Mouse (Mus musculus) lung, postnatal 0 days (tissue): ENCODE measurements at regions not wholly inside any gene's neighbourhood (a gene's known extent, or its start where the extent isn't known, plus 50 kb on each side); places are given as distances from the start of the nearest gene placed in this dataset.

Experiments used
- ATAC-seq: fragments of 200-750 bp; cut with Nextera tagmentation; 2 replicates; pipeline ENCODE4 v1.8.0; 2017; ENCODE audit warnings: moderate library complexity
- DNase-seq: peaks from one replicate; pipeline ENCODE4 v3.0.0-alpha.2; 2016; ENCODE audit warnings: low spot score
- H3K27ac ChIP-seq: fragments of 300-500 bp; sonication (generic); 2 replicates; pipeline ENCODE4 v1.5.1; 2014; ENCODE audit warnings: antibody characterized with exemption, mild to moderate bottlenecking, low read length, mixed read lengths
- H3K27me3 ChIP-seq: fragments of 300-500 bp; sonication (generic); replicated peaks from 2 replicates; pipeline ENCODE4 v1.6.1; 2014; ENCODE audit warnings: low read length, mixed read lengths; ENCODE audit not compliant: insufficient read depth
- H3K36me3 ChIP-seq: fragments of 300-500 bp; sonication (generic); 2 replicates; pipeline ENCODE4 v1.6.1; 2014; ENCODE audit warnings: low read length, mixed read lengths; ENCODE audit not compliant: insufficient read depth
- H3K4me1 ChIP-seq: fragments of 300-500 bp; sonication (generic); 2 replicates; pipeline ENCODE4 v1.6.1; 2014; ENCODE audit warnings: antibody characterized with exemption, low read depth, low read length, mixed read lengths; ENCODE audit not compliant: insufficient read depth
- H3K4me2 ChIP-seq: fragments of 300-500 bp; sonication (generic); replicated peaks from 2 replicates; pipeline ENCODE4 v1.6.1; 2014; ENCODE audit warnings: low read depth, mild to moderate bottlenecking, low read length, moderate library complexity, mixed read lengths
- H3K4me3 ChIP-seq: fragments of 300-500 bp; sonication (generic); 2 replicates; pipeline ENCODE4 v1.5.1; 2014; ENCODE audit warnings: low read depth, low read length
- H3K9ac ChIP-seq: fragments of 300-500 bp; sonication (generic); replicated peaks from 2 replicates; pipeline ENCODE4 v1.6.1; 2014; ENCODE audit warnings: low read depth, mild to moderate bottlenecking
- H3K9me3 ChIP-seq: fragments of 300-500 bp; sonication (generic); 2 replicates; pipeline ENCODE4 v1.6.1; 2016; ENCODE audit warnings: low read length, mixed read lengths
- CTCF ChIP-seq: IDR thresholded peaks from 2 replicates; pipeline ENCODE4 v1.5.1; 2016; ENCODE audit warnings: antibody characterized with exemption, mild to moderate bottlenecking
- EP300 ChIP-seq: IDR thresholded peaks from 2 replicates; pipeline ENCODE4 v1.6.1; 2016; ENCODE audit warnings: antibody characterized with exemption, mild to moderate bottlenecking, control low read depth
- WGBS: fragments of 180-500 bp; shearing (Covaris S2); extraction: QIAGEN DNeasy Blood & Tissue Kit; methylation state at CpG from one replicate; pipeline ENCODE4 v1.1.7; 2014; 5-methylcytosine and 5-hydroxymethylcytosine counted together

GRCm38 (mm10) chr5:73811094-73811521 lies 159.9 kb downstream of the Spata18 start:
- H3K36me3 ChIP-seq: no peaks in the 10 kb centered on the region
- H3K4me3 ChIP-seq: no peak overlapping the region
- 41% methylated on average over 3 of the region's 3 CpGs for WGBS
- H3K27me3 ChIP-seq: no peaks in the 10 kb centered on the region
- H3K9ac ChIP-seq: no peak overlapping the region
- H3K4me2 ChIP-seq: no peak overlapping the region
- H3K27ac ChIP-seq: no peak overlapping the region
- peak; percentile 70 for TF ChIP-seq EP300
- TF ChIP-seq CTCF: no peak
- DNase-seq: peak; percentile 67
- peak; percentile 26; the same call in 1 of the 2 replicates for ATAC-seq
- H3K4me1 ChIP-seq: no peaks in the 10 kb centered on the region
- no peaks in the 10 kb centered on the region for H3K9me3 ChIP-seq

GRCm38 (mm10) chr5:73815752-73816151 lies 164.6 kb downstream of the Spata18 start:
- Histone ChIP-seq H3K9me3 (no peaks in the 10 kb centered on the region), H3K4me2 (no peak overlapping the region), H3K4me3 (no peak overlapping the region)

GRCm38 (mm10) chr5:73817180-73817579 lies 166.0 kb downstream of the Spata18 start:
- DNase-seq (peak; percentile 83), ATAC-seq (peak; percentile 62; the same call in 1 of the 2 replicates)
- no peak overlapping the region for H3K4me3 ChIP-seq

More at GRCm38 (mm10) chr5:73815752-73816151, 164.6 kb downstream of the Spata18 start:
- H3K9ac ChIP-seq: no peak overlapping the region
- ATAC-seq: no peak
- H3K4me1 ChIP-seq: no peaks in the 10 kb centered on the region
- TF ChIP-seq CTCF (no peak), EP300 (no peak)
- no peaks in the 10 kb centered on the region for H3K36me3 ChIP-seq
- H3K27ac ChIP-seq: no peak overlapping the region
- DNase-seq: no peak
- 96% methylated on average over 5 of the region's 5 CpGs for WGBS
- no peaks in the 10 kb centered on the region for H3K27me3 ChIP-seq

DNA sequence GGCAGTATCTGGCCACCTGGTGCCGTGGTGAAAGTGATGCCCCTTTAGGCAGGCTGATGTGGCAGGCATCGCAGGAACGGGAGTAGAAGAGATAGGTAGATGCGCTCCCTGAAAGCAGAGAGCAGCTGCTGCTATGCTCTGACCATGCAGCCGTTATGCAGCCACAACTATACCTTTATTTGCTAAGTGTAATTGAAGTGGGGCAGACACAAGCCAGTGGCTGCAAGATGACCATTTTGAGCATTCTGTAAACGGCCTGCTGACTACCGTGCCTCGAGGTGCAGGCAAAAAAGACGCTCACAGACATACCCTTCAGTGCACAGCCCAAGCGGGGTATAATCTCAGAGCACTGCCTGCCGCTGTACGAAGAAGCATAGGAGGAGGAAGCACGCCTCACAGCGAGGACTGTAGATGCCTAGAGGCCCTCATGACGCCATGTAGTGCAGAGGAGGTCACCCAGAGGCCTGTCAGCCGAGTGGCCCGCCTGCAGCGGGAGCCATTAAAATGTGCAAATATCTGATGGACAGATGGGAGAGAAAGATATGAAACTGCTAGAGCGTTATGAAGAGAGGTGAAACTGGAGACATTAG lies 170.9 kb downstream of the Spata18 start:
- H3K9ac ChIP-seq: no peak overlapping the region
- no peaks in the 10 kb centered on the region for H3K27me3 ChIP-seq
- TF ChIP-seq CTCF (no peak), EP300 (no peak)
- H3K9me3 ChIP-seq: no peaks in the 10 kb centered on the region
- 58% methylated on average over 19 of the region's 19 CpGs for WGBS
- no peaks in the 10 kb centered on the region for H3K4me1 ChIP-seq
- H3K27ac ChIP-seq: no peak overlapping the region
- ATAC-seq (no peak), DNase-seq (no peak)
- no peak overlapping the region for H3K4me2 ChIP-seq
- H3K36me3 ChIP-seq: no peaks in the 10 kb centered on the region
- H3K4me3 ChIP-seq: no peak overlapping the region

More at GRCm38 (mm10) chr5:73817180-73817579, 166.0 kb downstream of the Spata18 start:
- Histone ChIP-seq H3K4me2 (no peak overlapping the region), H3K36me3 (no peaks in the 10 kb centered on the region), H3K9me3 (no peaks in the 10 kb centered on the region), H3K9ac (no peak overlapping the region), H3K27me3 (no peaks in the 10 kb centered on the region), H3K4me1 (no peaks in the 10 kb centered on the region), H3K27ac (no peak overlapping the region)
- 86% methylated on average over 1 of the region's 1 CpGs for WGBS
- TF ChIP-seq EP300: peak; percentile 97
- TF ChIP-seq CTCF: no peak

GRCm38 (mm10) chr5:73823421-73823820 lies 172.2 kb downstream of the Spata18 start:
- no peaks in the 10 kb centered on the region for H3K4me1 ChIP-seq
- no peak overlapping the region for H3K27ac ChIP-seq
- DNase-seq (no peak), ATAC-seq (no peak)
- 78% methylated on average over 5 of the region's 5 CpGs for whole genome bisulfite sequencing
- no peaks in the 10 kb centered on the region for H3K27me3 ChIP-seq
- no peaks in the 10 kb centered on the region for H3K36me3 ChIP-seq
- H3K9me3 ChIP-seq: no peaks in the 10 kb centered on the region
- no peak overlapping the region for H3K4me3 ChIP-seq
- TF ChIP-seq EP300 (no peak), CTCF (no peak)
- H3K9ac ChIP-seq: no peak overlapping the region
- H3K4me2 ChIP-seq: no peak overlapping the region

DNA sequence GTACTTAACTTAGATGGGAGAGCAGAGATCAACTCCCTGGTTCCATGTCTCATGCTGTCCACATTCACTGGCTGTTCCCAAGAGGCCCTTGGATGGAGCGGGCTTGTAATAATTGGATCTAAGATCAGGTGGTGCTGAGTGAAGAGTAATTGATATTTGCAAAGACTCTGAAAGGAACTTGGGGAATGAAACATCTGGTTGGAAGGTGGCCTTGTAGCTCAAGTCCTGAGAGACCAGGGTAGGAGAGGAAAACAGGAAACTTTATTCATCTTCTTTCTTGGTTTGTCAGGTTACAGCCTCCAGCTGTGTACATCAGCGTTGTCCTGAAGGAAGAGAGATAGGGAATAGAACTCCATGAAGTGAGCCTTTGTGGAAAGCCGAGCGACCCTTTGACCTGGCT lies 175.8 kb downstream of the Spata18 start:
- Histone ChIP-seq H3K4me3 (no peak overlapping the region), H3K4me1 (no peaks in the 10 kb centered on the region), H3K27me3 (no peaks in the 10 kb centered on the region), H3K27ac (no peak overlapping the region), H3K36me3 (no peaks in the 10 kb centered on the region), H3K9me3 (no peaks in the 10 kb centered on the region), H3K9ac (no peak overlapping the region), H3K4me2 (no peak overlapping the region)
- no peak for ATAC-seq
- no peak for DNase-seq
- TF ChIP-seq CTCF: no peak
- 82% methylated on average over 4 of the region's 4 CpGs for WGBS
